Mouse (Mus musculus) CH12.LX (cell line): ENCODE data around the gene Med22. TPM values are rescaled to one million over a fixed set of nuclear protein-coding genes. Genes with fewer than 3 reads are reported as not detected.

Source experiments
- DNase-seq: peaks from one replicate; pipeline ENCODE4 v3.0.0-alpha.2; 2013; ENCODE audit errors: extremely low read depth
- H3K27ac ChIP-seq: 2 replicates; pipeline ENCODE4 v1.5.1; 2012; ENCODE audit warnings: low read depth, mild to moderate bottlenecking, control low read depth, moderate library complexity; ENCODE audit not compliant: insufficient read depth
- H3K27me3 ChIP-seq: replicated peaks from 2 replicates; pipeline ENCODE3; 2012; ENCODE audit warnings: inconsistent platforms
- H3K36me3 ChIP-seq, 2 experiments: replicated peaks in 1 of 2; 2 replicates each; pipeline versions ENCODE3 to v1.6.1; 2012; ENCODE audit warnings: inconsistent platforms in 1 of 2, low read length in 1 of 2, mild to moderate bottlenecking in 1 of 2, mixed read lengths in 1 of 2, moderate library complexity in 1 of 2; ENCODE audit not compliant: control insufficient read depth in 1 of 2, insufficient read depth in 1 of 2
- H3K4me1 ChIP-seq, 2 experiments: 2 replicates each; pipeline ENCODE4 v1.6.1; 2012; ENCODE audit warnings: inconsistent platforms in 1 of 2, moderate library complexity in 1 of 2; ENCODE audit not compliant: insufficient read depth in 2 of 2, control insufficient read depth in 1 of 2
- H3K4me2 ChIP-seq: 2 replicates; pipeline ENCODE4 v1.6.1; 2012; ENCODE audit warnings: low read depth, mild to moderate bottlenecking, control low read depth; ENCODE audit not compliant: poor library complexity, insufficient read depth, severe bottlenecking
- H3K4me3 ChIP-seq, 3 experiments: fragments of 150-350 bp in 1 of 3; sonication (generic) in 1 of 3; replicated peaks in 1 of 3; 2 replicates each; pipeline versions ENCODE3 to v1.5.1; 2011 to 2012; ENCODE audit warnings: low read depth in 2 of 3, low read length in 2 of 3, mild to moderate bottlenecking in 2 of 3, moderate library complexity in 2 of 3, control low read depth in 1 of 3, improper control_type of control experiment in 1 of 3, inconsistent platforms in 1 of 3, mixed read lengths in 1 of 3; ENCODE audit not compliant: poor library complexity in 1 of 3
- H3K79me2 ChIP-seq: replicated peaks from 2 replicates; pipeline ENCODE4 v1.6.1; 2012; ENCODE audit warnings: mild to moderate bottlenecking, moderate library complexity; ENCODE audit not compliant: control insufficient read depth, poor library complexity, insufficient read depth, severe bottlenecking; ENCODE audit errors: extremely low read depth
- H3K9ac ChIP-seq: 2 replicates; pipeline ENCODE4 v1.6.1; 2012; ENCODE audit warnings: low read depth, mild to moderate bottlenecking, control low read depth, moderate library complexity; ENCODE audit not compliant: insufficient read depth
- H3K9me3 ChIP-seq: replicated peaks from 2 replicates; pipeline ENCODE3; 2012; ENCODE audit warnings: low read length, inconsistent platforms, mixed read lengths
- BHLHE40 ChIP-seq: IDR thresholded peaks from 2 replicates; pipeline ENCODE4 v1.6.1; 2011; ENCODE audit warnings: mild to moderate bottlenecking, low read depth, low read length, improper control_type of control experiment
- CHD1 ChIP-seq: IDR thresholded peaks from 2 replicates; pipeline ENCODE4 v1.6.1; 2012; ENCODE audit warnings: low read depth, low read length, improper control_type of control experiment, inconsistent platforms
- CHD2 ChIP-seq: IDR thresholded peaks from 2 replicates; pipeline ENCODE4 v1.6.1; 2011; ENCODE audit warnings: low read length, improper control_type of control experiment
- CTCF ChIP-seq, 2 experiments: IDR thresholded peaks in 1 of 2; conservative IDR thresholded peaks in 1 of 2; 2 replicates each; pipeline ENCODE4 v1.5.1; 2011 to 2012; ENCODE audit warnings: low read depth in 2 of 2, low read length in 2 of 2, improper control_type of control experiment in 1 of 2, inconsistent platforms in 1 of 2, mild to moderate bottlenecking in 1 of 2, moderate library complexity in 1 of 2
- E2F4 ChIP-seq: IDR thresholded peaks from 2 replicates; pipeline ENCODE4 v1.6.1; 2011; ENCODE audit warnings: low read depth, low read length, improper control_type of control experiment; ENCODE audit not compliant: insufficient replicate concordance
- ELF1 ChIP-seq: IDR thresholded peaks from 2 replicates; pipeline ENCODE4 v1.6.1; 2014; ENCODE audit warnings: low read depth, mild to moderate bottlenecking, inconsistent platforms, low read length, improper control_type of control experiment
- EP300 ChIP-seq: IDR thresholded peaks from 2 replicates; pipeline ENCODE4 v1.6.1; 2011; ENCODE audit warnings: low read length, improper control_type of control experiment
- ETS1 ChIP-seq: conservative IDR thresholded peaks from 2 replicates; pipeline ENCODE4 v1.6.1; 2012; ENCODE audit warnings: low read depth, mild to moderate bottlenecking, inconsistent platforms, low read length, improper control_type of control experiment, moderate library complexity
- GABPA ChIP-seq: IDR thresholded peaks from 2 replicates; pipeline ENCODE4 v1.6.1; 2012; ENCODE audit warnings: low read depth, low read length, improper control_type of control experiment, inconsistent platforms; ENCODE audit not compliant: insufficient replicate concordance
- HCFC1 ChIP-seq: IDR thresholded peaks from 2 replicates; pipeline ENCODE4 v1.6.1; 2012; ENCODE audit warnings: low read depth, mild to moderate bottlenecking, inconsistent platforms, low read length, improper control_type of control experiment
- IRF4 ChIP-seq: IDR thresholded peaks from 2 replicates; pipeline ENCODE4 v1.6.1; 2014; ENCODE audit warnings: low read depth, mild to moderate bottlenecking, inconsistent platforms, low read length, improper control_type of control experiment
- JUN ChIP-seq: IDR thresholded peaks from 2 replicates; pipeline ENCODE4 v1.6.1; 2011; ENCODE audit warnings: low read depth, mild to moderate bottlenecking, low read length, improper control_type of control experiment, moderate library complexity; ENCODE audit not compliant: insufficient read depth
- JUND ChIP-seq: conservative IDR thresholded peaks from 2 replicates; pipeline ENCODE4 v1.6.1; 2011; ENCODE audit warnings: low read depth, low read length, improper control_type of control experiment
- KAT2A ChIP-seq: IDR thresholded peaks from 2 replicates; pipeline ENCODE4 v1.6.1; 2012; ENCODE audit warnings: low read length, improper control_type of control experiment, inconsistent platforms; ENCODE audit not compliant: insufficient replicate concordance
- MAFK ChIP-seq: IDR thresholded peaks from 2 replicates; pipeline ENCODE4 v1.6.1; 2011; ENCODE audit warnings: low read length, improper control_type of control experiment; ENCODE audit not compliant: insufficient replicate concordance
- MAX ChIP-seq: IDR thresholded peaks from 2 replicates; pipeline ENCODE4 v1.6.1; 2011; ENCODE audit warnings: low read length, improper control_type of control experiment
- MAZ ChIP-seq: IDR thresholded peaks from 2 replicates; pipeline ENCODE4 v1.6.1; 2012; ENCODE audit warnings: low read depth, mild to moderate bottlenecking, inconsistent platforms, low read length, improper control_type of control experiment, moderate library complexity
- MEF2A ChIP-seq: IDR thresholded peaks from 2 replicates; pipeline ENCODE4 v1.6.1; 2014; ENCODE audit warnings: low read depth, mild to moderate bottlenecking, inconsistent platforms, low read length, improper control_type of control experiment, borderline replicate concordance
- MXI1 ChIP-seq: IDR thresholded peaks from 2 replicates; pipeline ENCODE4 v1.6.1; 2011; ENCODE audit warnings: mild to moderate bottlenecking, low read depth, low read length, improper control_type of control experiment
- MYC ChIP-seq: IDR thresholded peaks from 2 replicates; pipeline ENCODE4 v1.6.1; 2011; ENCODE audit warnings: low read depth, mild to moderate bottlenecking, improper control_type of control experiment, low read length
- NELFE ChIP-seq: IDR thresholded peaks from 2 replicates; pipeline ENCODE4 v1.6.1; 2011; ENCODE audit warnings: low read depth, low read length, improper control_type of control experiment
- NRF1 ChIP-seq: IDR thresholded peaks from 2 replicates; pipeline ENCODE4 v1.6.1; 2014; ENCODE audit warnings: low read depth, mild to moderate bottlenecking, inconsistent platforms, low read length, improper control_type of control experiment, moderate library complexity
- PAX5 ChIP-seq: IDR thresholded peaks from 2 replicates; pipeline ENCODE4 v1.6.1; 2012; ENCODE audit warnings: low read length, inconsistent platforms, mixed read lengths
- POLR2A ChIP-seq: IDR thresholded peaks from 2 replicates; pipeline ENCODE4 v1.6.1; 2011; ENCODE audit warnings: low read depth, mild to moderate bottlenecking, improper control_type of control experiment, low read length
- POLR2AphosphoS2 ChIP-seq: IDR thresholded peaks from 2 replicates; pipeline ENCODE4 v1.6.1; 2011; ENCODE audit warnings: low read depth, low read length, improper control_type of control experiment
- RAD21 ChIP-seq: IDR thresholded peaks from 2 replicates; pipeline ENCODE4 v1.6.1; 2011; ENCODE audit warnings: low read depth, mild to moderate bottlenecking, low read length, improper control_type of control experiment, moderate library complexity
- RCOR1 ChIP-seq: conservative IDR thresholded peaks from 2 replicates; pipeline ENCODE4 v1.6.1; 2012; ENCODE audit warnings: low read depth, mild to moderate bottlenecking, inconsistent platforms, low read length, improper control_type of control experiment
- SIN3A ChIP-seq: IDR thresholded peaks from 2 replicates; pipeline ENCODE4 v1.6.1; 2012; ENCODE audit warnings: low read length, improper control_type of control experiment, inconsistent platforms
- SMC3 ChIP-seq: IDR thresholded peaks from 2 replicates; pipeline ENCODE4 v1.6.1; 2011; ENCODE audit warnings: low read depth, low read length, improper control_type of control experiment
- TBP ChIP-seq: conservative IDR thresholded peaks from 2 replicates; pipeline ENCODE4 v1.6.1; 2011; ENCODE audit warnings: low read depth, low read length, improper control_type of control experiment
- TCF12 ChIP-seq: IDR thresholded peaks from 2 replicates; pipeline ENCODE4 v1.6.1; 2014; ENCODE audit warnings: low read depth, mild to moderate bottlenecking, inconsistent platforms, low read length, improper control_type of control experiment
- UBTF ChIP-seq: IDR thresholded peaks from 2 replicates; pipeline ENCODE4 v1.6.1; 2012; ENCODE audit warnings: low read depth, mild to moderate bottlenecking, inconsistent platforms, low read length, improper control_type of control experiment, moderate library complexity
- USF1 ChIP-seq: IDR thresholded peaks from 2 replicates; pipeline ENCODE4 v1.6.1; 2014; ENCODE audit warnings: low read depth, mild to moderate bottlenecking, inconsistent platforms, low read length, improper control_type of control experiment
- USF2 ChIP-seq: conservative IDR thresholded peaks from 2 replicates; pipeline ENCODE4 v1.6.1; 2011; ENCODE audit warnings: low read depth, low read length, improper control_type of control experiment
- ZC3H11A ChIP-seq: IDR thresholded peaks from 2 replicates; pipeline ENCODE4 v1.6.1; 2012; ENCODE audit warnings: low read depth, mild to moderate bottlenecking, inconsistent platforms, low read length, improper control_type of control experiment
- ZKSCAN1 ChIP-seq: IDR thresholded peaks from 2 replicates; pipeline ENCODE4 v1.6.1; 2012; ENCODE audit warnings: low read depth, inconsistent platforms, low read length, improper control_type of control experiment, borderline replicate concordance
- ZMIZ1 ChIP-seq: IDR thresholded peaks from 2 replicates; pipeline ENCODE4 v1.6.1; 2012; ENCODE audit warnings: low read depth, mild to moderate bottlenecking, inconsistent platforms, low read length, improper control_type of control experiment
- ZNF384 ChIP-seq: IDR thresholded peaks from 2 replicates; pipeline ENCODE4 v1.6.1; 2012; ENCODE audit warnings: low read depth, low read length, improper control_type of control experiment, inconsistent platforms
- dilution Hi-C: fragments of 300-500 bp; cut with MboI; formaldehyde crosslinking; loops from 2 replicates; pipeline ENCODE4 v1.14.3; 2020; ENCODE audit warnings: low sequenced_read_pairs; ENCODE audit not compliant: extremely low pct_unique_long_range_greater_than_20kb, extremely low pct_ligation_motif_present
- in situ Hi-C: fragments of 300-500 bp; cut with MboI; formaldehyde crosslinking; loops from 3 replicates; pipeline ENCODE4 v1.14.3; 2019; ENCODE audit warnings: low sequenced_read_pairs, low pct_ligation_motif_present, low pct_unique_long_range_greater_than_20kb, mixed read lengths
- polyA plus RNA-seq: library from polyadenylated mRNA; unstranded; fragments of >175 nt; gene quantifications from 2 replicates; pipeline ENCODE4 v1.2.1, GENCODE M21; 2012; ENCODE audit warnings: low read depth; ENCODE audit not compliant: insufficient read length
- total RNA-seq, 2 experiments: library from RNA; depleted of rRNA; stranded (reverse); fragments of 300-350 nt in 1 of 2; fragments of >200 nt in 1 of 2; gene quantifications; 2 replicates each; pipeline ENCODE4 v1.2.3; 2012 to 2014

Med22 gene
- total and polyA plus RNA-seq, 3 experiments, result 27.7 to 42.1 (median 37.3) TPM

- in situ Hi-C loops, result no loop called here
- peaks cover 66% of the 10 kb centered on the region for H3K79me2 ChIP-seq
- peak within 1 kb of the TSS; percentile 89 for H3K9ac ChIP-seq
- H3K4me2 ChIP-seq, result peak within 1 kb of the TSS; percentile 89
- TF ChIP-seq MAX (peak; percentile 94), ELF1 (peak; percentile 94), JUN (no peak), TCF12 (peak; percentile 91), POLR2A (peak; percentile 93), JUND (no peak), USF1 (peak; percentile 80), UBTF (no peak), ZKSCAN1 (no peak), CTCF (conservative IDR thresholded peaks at IDR 0.05 in 1 of 2, IDR thresholded peaks at IDR 0.05 in 1 of 2; ENCODE audit: low read depth in 2 of 2, low read length in 2 of 2) (no peak), CHD1 (no peak), IRF4 (peak; percentile 33; the same call in 1 of the 2 replicates), TBP (peak; percentile 61; the same call in 1 of the 2 replicates), MEF2A (peak; percentile 12; the same call in 1 of the 2 replicates), KAT2A (0 out of 2 replicates have a peak, but pooled peaks have one; percentile 60), SIN3A (peak; percentile 98), ZC3H11A (no peak), SMC3 (no peak), MYC (peak; percentile 93), HCFC1 (peak; percentile 82), RCOR1 (no peak), E2F4 (no peak), POLR2AphosphoS2 (peak; percentile 27; the same call in 1 of the 2 replicates), MAFK (no peak), CHD2 (no peak), ETS1 (0 out of 2 replicates have a peak, but pooled peaks have one; percentile 33), MAZ (no peak), GABPA (no peak), NELFE (peak; percentile 90), MXI1 (peak; percentile 98), PAX5 (no peak), USF2 (peak; percentile 54), EP300 (no peak), RAD21 (no peak), ZNF384 (no peak), BHLHE40 (peak; percentile 83), NRF1 (peak; percentile 39; the same call in 1 of the 2 replicates), ZMIZ1 (peak; percentile 86)
- TF ChIP-seq, all 38 proteins: peak for 20
- Histone ChIP-seq H3K36me3 (peaks cover 66 to 74% of the 10 kb centered on the region in 2 experiments), H3K4me1 (peaks cover 17 to 58% of the 10 kb centered on the region in 2 experiments), H3K4me3 (peak within 1 kb of the TSS; percentile 85 to 94 (median 90)), H3K27me3 (no peaks in the 10 kb centered on the region), H3K27ac (peak within 1 kb of the TSS; percentile 58), H3K9me3 (no peaks in the 10 kb centered on the region)
- peak; percentile 89 for DNase-seq
- dilution Hi-C loops, result no loop called here
These were observed 5.7 kb upstream of the Med22 start, which contains the start of the genes Surf2 and Surf1 for GRCm38 (mm10) chr2:26915927-26916728. Surf2 (plus strand) TSS chr2:26916367. Surf1 (minus strand) TSS chr2:26916530.
